Mouse (Mus musculus): ENCODE results near the gene Slc20a1. TPM values are rescaled to one million over a fixed set of nuclear protein-coding genes. Genes with fewer than 3 reads are reported as not detected.

The Slc20a1 gene
- polyA plus RNA-seq, 1 experiment: 72.7 TPM

DNA sequence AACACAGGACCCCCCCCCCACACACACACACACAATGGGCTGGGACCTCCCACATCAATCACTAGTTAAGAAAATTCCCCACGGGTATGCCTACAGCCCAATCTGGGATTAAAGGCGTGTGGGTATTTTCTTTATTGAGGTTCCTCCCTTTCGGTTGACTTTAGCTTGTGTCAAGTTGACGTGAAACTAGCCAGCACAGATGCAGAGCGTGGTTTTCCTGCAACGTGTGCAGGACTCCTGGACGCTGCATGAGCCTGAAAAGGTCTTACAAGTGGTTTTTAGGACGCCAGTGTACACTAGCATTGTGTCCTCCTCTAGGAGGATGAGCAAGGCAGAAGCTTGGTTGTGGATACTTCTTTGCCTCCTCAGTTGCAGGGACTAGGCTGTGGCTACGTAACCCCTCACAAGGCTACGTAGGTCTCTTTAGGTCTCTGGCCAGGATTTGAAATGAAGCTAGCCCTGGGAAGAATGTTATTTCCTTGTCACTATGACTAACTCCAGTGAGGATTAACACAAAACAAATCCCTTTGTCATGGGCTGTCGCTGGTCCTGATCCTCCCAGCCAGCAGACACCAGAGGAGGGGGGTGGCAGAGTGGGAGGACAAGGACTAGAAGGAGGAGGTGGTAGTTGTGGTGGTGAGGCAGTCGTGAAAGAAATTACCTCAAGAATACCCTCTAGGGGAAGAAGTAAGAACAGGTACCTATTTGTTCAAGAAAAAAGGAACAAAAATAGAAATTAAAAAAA is 21.7 kb upstream of the Slc20a1 start:
- TF ChIP-seq CTCF (IDR thresholded peaks at IDR 0.05; ENCODE audit: borderline replicate concordance, extremely low read depth, insufficient read depth, insufficient read length): no peak
- TF ChIP-seq POLR2A (IDR thresholded peaks at IDR 0.05; ENCODE audit: borderline replicate concordance, extremely low read depth, insufficient read depth, insufficient read length, poor library complexity, severe bottlenecking): no peak
- no peak for DNase-seq (ENCODE audit: low read depth)

GRCm38 (mm10) chr2:129177661-129178060 is 20.9 kb upstream of the Slc20a1 start:
- TF ChIP-seq POLR2A (IDR thresholded peaks at IDR 0.05; ENCODE audit: borderline replicate concordance, extremely low read depth, insufficient read depth, insufficient read length, poor library complexity, severe bottlenecking) (no peak), CTCF (IDR thresholded peaks at IDR 0.05; ENCODE audit: borderline replicate concordance, extremely low read depth, insufficient read depth, insufficient read length) (no peak)
- no peak for DNase-seq (ENCODE audit: low read depth)

GRCm38 (mm10) chr2:129178182-129178908 is 20.2 kb upstream of the Slc20a1 start:
- no peak for TF ChIP-seq POLR2A (IDR thresholded peaks at IDR 0.05; ENCODE audit: borderline replicate concordance, extremely low read depth, insufficient read depth, insufficient read length, poor library complexity, severe bottlenecking)
- TF ChIP-seq CTCF (IDR thresholded peaks at IDR 0.05; ENCODE audit: borderline replicate concordance, extremely low read depth, insufficient read depth, insufficient read length): no peak

DNA sequence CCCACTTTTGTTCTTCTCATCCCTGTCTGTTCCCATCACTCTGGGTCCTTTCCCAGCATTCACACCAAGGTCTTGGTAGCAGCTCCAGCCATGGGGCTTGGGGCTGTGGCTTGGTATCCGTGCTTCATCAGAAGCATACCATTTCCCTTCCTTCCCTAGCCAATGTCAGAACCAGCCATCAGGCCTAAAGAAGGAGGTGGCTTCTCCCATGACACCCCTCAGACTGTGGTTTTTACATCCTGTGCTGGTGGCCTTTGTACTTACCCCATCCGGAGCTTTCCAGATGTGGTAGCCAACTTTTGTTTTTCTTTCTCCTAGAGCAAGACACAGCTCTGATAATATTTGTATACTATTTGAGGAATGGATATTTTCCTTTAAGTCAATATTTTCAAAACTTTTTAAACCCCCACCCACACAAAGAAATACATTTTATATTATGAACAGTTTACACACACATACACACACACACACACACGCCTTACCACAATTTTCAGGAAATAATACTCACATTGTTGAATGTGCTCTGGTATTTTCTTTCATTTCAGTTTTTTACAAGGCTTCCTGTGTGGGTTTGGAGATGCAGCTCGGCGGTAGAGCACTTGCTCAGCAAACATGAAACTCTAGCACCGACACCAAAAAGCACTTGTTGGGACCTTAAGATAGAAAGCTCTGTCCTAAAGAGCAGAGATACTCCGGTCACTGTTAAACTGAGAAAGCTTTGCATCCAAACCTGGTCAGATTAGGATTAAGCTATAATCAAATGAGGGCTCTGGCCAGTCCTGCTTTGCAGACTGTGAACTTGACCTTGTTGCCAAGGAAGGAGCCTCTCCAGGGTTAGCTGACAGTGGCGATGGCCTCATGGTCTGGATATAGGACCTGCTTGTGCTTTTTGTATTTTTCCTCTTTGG is 18.4 kb upstream of the Slc20a1 start:
- TF ChIP-seq POLR2A (IDR thresholded peaks at IDR 0.05; ENCODE audit: borderline replicate concordance, extremely low read depth, insufficient read depth, insufficient read length, poor library complexity, severe bottlenecking) (no peak), CTCF (IDR thresholded peaks at IDR 0.05; ENCODE audit: borderline replicate concordance, extremely low read depth, insufficient read depth, insufficient read length) (no peak)
- DNase-seq (ENCODE audit: low read depth): no peak

More at GRCm38 (mm10) chr2:129178182-129178908, 20.2 kb upstream of the Slc20a1 start:
- no peak for DNase-seq (ENCODE audit: low read depth)

GRCm38 (mm10) chr2:129181509-129181908 is 17.1 kb upstream of the Slc20a1 start:
- TF ChIP-seq CTCF (IDR thresholded peaks at IDR 0.05; ENCODE audit: borderline replicate concordance, extremely low read depth, insufficient read depth, insufficient read length) (no peak), POLR2A (IDR thresholded peaks at IDR 0.05; ENCODE audit: borderline replicate concordance, extremely low read depth, insufficient read depth, insufficient read length, poor library complexity, severe bottlenecking) (no peak)
- DNase-seq (ENCODE audit: low read depth): no peak

GRCm38 (mm10) chr2:129182412-129182811 is 16.2 kb upstream of the Slc20a1 start:
- DNase-seq (ENCODE audit: low read depth): no peak
- TF ChIP-seq POLR2A (IDR thresholded peaks at IDR 0.05; ENCODE audit: borderline replicate concordance, extremely low read depth, insufficient read depth, insufficient read length, poor library complexity, severe bottlenecking): no peak
- TF ChIP-seq CTCF (IDR thresholded peaks at IDR 0.05; ENCODE audit: borderline replicate concordance, extremely low read depth, insufficient read depth, insufficient read length): no peak

GRCm38 (mm10) chr2:129183561-129184031 is 15.0 kb upstream of the Slc20a1 start:
- DNase-seq (ENCODE audit: low read depth): no peak
- TF ChIP-seq CTCF (IDR thresholded peaks at IDR 0.05; ENCODE audit: borderline replicate concordance, extremely low read depth, insufficient read depth, insufficient read length) (no peak), POLR2A (IDR thresholded peaks at IDR 0.05; ENCODE audit: borderline replicate concordance, extremely low read depth, insufficient read depth, insufficient read length, poor library complexity, severe bottlenecking) (no peak)

- no peak for DNase-seq (ENCODE audit: low read depth)
- TF ChIP-seq CTCF (IDR thresholded peaks at IDR 0.05; ENCODE audit: borderline replicate concordance, extremely low read depth, insufficient read depth, insufficient read length) (no peak), POLR2A (IDR thresholded peaks at IDR 0.05; ENCODE audit: borderline replicate concordance, extremely low read depth, insufficient read depth, insufficient read length, poor library complexity, severe bottlenecking) (no peak)
Measured at GRCm38 (mm10) chr2:129184853-129185252, 13.7 kb upstream of the Slc20a1 start.

DNA sequence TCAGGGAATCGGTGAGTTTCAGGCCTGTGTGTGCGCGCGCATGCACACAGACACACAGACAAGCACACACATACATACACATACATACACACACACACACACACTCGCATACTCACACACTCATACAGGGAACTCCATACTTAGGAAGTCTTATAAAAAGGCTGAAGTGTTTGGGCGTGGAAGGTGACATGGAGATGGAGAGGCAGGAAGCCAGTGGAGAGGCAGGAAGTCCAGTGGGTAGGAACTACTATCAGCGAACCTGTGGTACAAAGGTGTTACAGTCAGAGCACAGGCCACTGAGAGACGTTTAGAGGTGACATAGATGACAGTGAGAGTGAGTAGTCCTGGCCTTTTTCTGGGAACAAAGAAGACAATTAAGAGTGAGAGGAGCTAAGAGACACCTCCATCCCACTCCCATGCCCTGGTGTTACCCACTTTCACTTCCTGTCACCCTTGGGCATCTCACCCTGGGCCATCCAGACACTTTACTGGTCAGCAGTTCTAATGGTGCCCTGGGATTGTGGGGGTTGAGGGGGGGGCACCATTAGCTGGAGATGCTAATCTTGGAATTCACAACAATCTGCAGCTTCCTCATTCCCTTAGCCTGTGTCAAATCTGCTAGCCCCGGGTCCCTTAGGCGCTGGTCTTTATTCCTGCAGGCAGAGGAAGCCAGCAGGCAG is 12.8 kb upstream of the Slc20a1 start:
- no peak for DNase-seq (ENCODE audit: low read depth)
- TF ChIP-seq CTCF (IDR thresholded peaks at IDR 0.05; ENCODE audit: borderline replicate concordance, extremely low read depth, insufficient read depth, insufficient read length) (no peak), POLR2A (IDR thresholded peaks at IDR 0.05; ENCODE audit: borderline replicate concordance, extremely low read depth, insufficient read depth, insufficient read length, poor library complexity, severe bottlenecking) (no peak)

GRCm38 (mm10) chr2:129186291-129186919 is 12.2 kb upstream of the Slc20a1 start:
- TF ChIP-seq POLR2A (IDR thresholded peaks at IDR 0.05; ENCODE audit: borderline replicate concordance, extremely low read depth, insufficient read depth, insufficient read length, poor library complexity, severe bottlenecking) (no peak), CTCF (IDR thresholded peaks at IDR 0.05; ENCODE audit: borderline replicate concordance, extremely low read depth, insufficient read depth, insufficient read length) (no peak)
- DNase-seq (ENCODE audit: low read depth): no peak

Data from brain, embryonic 14.5 days (tissue).